Mouse (Mus musculus): Measurements from ENCODE around the gene Ptges3.
"Not testable (repeated sequence)": the region's sequence is repeated elsewhere in the genome, so short reads cannot be mapped to it uniquely, and the experiment has no call there.

The Ptges3 gene

GRCm38 (mm10) chr10:128059207-128059981 is 640 bp downstream of the Ptges3 start:
- peak; percentile 47 for DNase-seq (ENCODE audit: low read depth, low spot score)

DNA sequence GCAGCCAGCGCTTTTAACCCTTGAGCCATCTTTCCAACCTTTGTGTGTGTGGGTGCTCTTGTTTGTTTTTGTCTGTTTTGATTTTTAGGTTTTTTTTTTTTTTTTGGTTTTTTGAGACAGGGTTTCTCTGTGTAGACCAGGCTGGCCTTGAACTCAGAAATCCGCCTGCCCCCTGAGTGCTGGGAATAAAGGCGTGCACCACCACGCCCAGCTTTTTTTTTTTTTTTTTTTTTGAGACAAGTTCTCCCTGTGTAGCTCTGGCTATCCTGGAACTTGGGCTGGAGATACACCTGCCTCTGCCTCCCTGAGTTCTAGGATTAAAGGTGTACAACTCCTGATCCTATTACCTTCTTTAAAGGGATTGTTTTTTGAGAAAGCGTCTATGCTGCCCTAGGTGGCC is 2.4 kb downstream of the Ptges3 start:
- no peak for DNase-seq (ENCODE audit: low read depth, low spot score)

GRCm38 (mm10) chr10:128062221-128062989 is 3.7 kb downstream of the Ptges3 start:
- DNase-seq (ENCODE audit: low read depth, low spot score), result no peak

DNA sequence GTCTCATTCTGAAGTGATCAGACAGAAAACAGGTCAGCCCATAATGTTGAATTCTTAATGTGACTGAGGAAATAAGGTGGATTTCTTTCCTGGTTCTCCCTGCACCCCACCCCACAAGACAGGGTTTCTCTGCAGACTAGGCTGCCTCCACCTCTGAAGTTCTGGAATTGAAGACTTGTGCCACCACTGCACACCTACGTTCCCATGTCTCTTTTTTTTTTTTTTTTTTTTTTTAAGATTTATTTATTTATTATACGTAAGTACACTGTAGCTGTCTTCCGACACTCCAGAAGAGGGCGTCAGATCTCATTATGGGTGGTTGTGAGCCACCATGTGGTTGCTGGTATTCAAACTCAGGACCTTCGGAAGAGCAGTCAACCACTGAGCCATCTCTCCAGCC is 7.3 kb downstream of the Ptges3 start:
- DNase-seq (ENCODE audit: low read depth, low spot score), result no peak

GRCm38 (mm10) chr10:128069201-128069600 is 10.4 kb downstream of the Ptges3 start:
- DNase-seq (ENCODE audit: low read depth, low spot score), result no peak

DNA sequence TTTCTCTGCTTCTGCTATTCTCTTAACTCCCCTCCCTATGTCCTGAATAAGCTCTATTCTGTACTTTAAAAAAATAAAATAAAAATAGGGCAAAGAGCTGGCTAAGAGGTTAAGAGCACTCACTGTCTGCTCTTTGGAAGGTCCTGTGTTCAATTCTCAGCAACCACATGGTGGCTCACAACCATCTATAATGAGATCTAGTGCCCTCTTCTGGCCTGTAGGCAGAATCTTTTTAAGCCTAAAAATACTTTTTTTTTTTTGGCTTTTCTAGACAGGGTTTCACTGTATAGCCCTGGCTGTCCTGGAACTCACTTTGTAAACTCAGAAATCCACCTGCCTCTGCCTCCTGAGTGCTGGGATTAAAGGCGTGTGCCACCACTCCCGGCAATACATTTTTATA is 11.7 kb downstream of the Ptges3 start:
- DNase-seq (ENCODE audit: low read depth, low spot score), result peak; percentile 45

DNA sequence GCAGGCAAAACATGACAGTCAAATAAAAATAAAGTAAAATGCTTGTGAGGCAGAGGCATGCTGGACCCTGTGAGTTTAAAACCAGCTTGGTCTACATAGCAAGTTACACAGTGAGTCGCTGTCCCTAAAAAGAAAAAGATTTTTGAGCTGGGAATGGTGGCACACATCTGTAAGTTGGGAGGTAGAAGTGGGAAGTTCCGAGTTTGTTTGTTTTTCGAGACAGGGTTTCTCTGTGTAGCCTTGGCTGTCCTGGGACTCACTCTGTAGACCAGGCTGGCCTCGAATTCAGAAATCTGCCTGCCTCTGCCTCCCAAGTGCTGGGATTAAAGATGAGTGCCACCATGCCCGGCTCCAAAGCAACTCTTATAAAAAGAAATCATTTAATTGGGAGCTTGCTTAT is 19.5 kb downstream of the Ptges3 start:
- not testable (repeated sequence) for DNase-seq (ENCODE audit: low read depth, low spot score)

- DNase-seq (ENCODE audit: low read depth, low spot score), result no peak
Observed at GRCm38 (mm10) chr10:128080496-128080895, 21.7 kb downstream of the Ptges3 start.

- DNase-seq (ENCODE audit: low read depth, low spot score), result no peak
Observed at GRCm38 (mm10) chr10:128081807-128082476, 23.2 kb downstream of the Ptges3 start.

GRCm38 (mm10) chr10:128082477-128082808 is 23.7 kb downstream of the Ptges3 start:
- DNase-seq (ENCODE audit: low read depth, low spot score), result no peak

DNA sequence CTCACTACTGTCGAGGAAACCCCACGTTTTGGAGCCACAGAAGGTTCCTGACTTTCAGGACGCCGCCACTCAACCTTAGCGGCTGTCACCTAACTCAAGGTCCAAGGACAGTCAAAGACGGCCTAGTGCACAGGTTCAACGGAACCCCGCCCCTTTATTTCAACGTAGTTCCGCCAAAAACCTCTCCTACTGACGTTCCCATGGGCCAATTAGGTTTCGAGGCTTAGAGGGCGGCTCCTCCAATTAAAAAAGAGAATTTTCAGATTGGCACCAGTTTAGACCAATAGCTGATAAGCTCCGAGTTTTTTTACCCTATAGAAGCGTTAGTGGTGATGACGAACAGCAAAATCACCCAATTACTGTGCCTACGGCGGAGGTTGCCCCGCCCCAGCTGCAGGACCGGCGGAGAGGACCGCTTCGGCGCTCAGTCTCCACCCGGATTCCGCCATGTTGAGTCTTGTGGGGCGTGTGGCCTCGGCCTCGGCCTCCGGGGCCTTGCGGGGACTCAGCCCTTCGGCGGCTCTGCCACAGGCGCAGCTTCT is 24.2 kb downstream of the Ptges3 start, which contains the start of gene Atp5b:
Atp5b (plus strand) TSS at position 394 of the 542 bp plus-strand sequence.
- peak; percentile 99 for DNase-seq (ENCODE audit: low read depth, low spot score)

GRCm38 (mm10) chr10:128083688-128084087 is 24.9 kb downstream of the Ptges3 start:
- DNase-seq (ENCODE audit: low read depth, low spot score), result no peak

GRCm38 (mm10) chr10:128084160-128084559 is 25.4 kb downstream of the Ptges3 start:
- DNase-seq (ENCODE audit: low read depth, low spot score), result no peak

DNA sequence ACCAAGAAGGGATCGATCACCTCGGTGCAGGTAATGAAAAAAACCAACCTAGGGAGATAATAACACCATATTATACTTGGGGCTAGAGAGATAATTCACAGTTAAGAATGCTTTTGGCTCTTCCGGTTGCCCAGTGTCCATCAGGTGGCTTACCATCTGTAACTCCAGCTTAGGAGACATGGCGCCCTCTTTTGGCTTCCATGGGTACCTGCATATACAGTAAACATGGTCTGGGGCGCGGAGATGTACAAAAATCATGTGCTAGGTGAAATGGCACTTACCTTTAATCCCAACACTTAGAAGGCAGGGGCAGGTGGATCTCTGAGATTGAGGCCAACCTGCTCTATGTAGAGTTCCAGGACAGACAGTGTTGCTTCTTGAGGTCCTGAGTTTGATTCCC is 27.6 kb downstream of the Ptges3 start:
- DNase-seq (ENCODE audit: low read depth, low spot score), result peak; percentile 78

DNA sequence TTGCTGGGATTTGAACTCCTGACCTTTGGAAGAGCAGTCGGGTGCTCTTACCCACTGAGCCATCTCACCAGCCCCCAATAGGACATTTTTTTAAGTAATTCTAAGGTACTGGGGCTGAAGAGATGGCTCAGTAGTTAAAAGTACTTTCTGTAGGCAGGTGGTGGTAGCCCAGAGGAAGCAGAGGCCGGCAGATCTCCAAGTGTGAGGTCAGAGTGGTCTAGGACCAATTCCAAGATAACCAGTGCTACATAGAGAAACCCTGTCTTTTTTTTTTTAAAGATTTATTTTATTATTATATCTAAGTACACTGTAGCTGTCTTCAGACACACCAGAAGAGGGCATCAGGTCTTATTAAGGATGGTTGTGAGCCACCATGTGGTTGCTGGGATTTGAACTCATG is 28.5 kb downstream of the Ptges3 start:
- not testable (repeated sequence) for DNase-seq (ENCODE audit: low read depth, low spot score)

DNA sequence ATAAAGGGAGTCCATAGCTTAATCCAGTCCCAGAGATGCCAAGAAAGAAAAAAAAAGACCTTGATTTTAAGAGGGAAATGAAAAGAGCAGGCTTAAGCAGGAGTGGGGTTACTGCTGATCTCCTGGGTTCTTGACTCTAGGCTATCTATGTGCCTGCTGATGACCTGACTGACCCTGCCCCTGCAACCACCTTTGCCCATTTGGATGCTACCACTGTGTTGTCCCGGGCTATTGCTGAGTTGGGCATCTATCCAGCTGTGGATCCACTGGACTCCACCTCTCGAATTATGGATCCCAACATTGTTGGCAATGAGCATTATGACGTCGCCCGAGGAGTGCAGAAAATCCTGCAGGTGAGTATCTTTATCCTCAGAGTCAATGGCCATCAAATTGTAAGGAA is 29.4 kb downstream of the Ptges3 start:
- DNase-seq (ENCODE audit: low read depth, low spot score), result no peak

GRCm38 (mm10) chr10:128089842-128090241 is 31.1 kb downstream of the Ptges3 start:
- DNase-seq (ENCODE audit: low read depth, low spot score), result no peak

- DNase-seq (ENCODE audit: low read depth, low spot score), result peak; percentile 93
Observed at GRCm38 (mm10) chr10:128090651-128091563, 32.2 kb downstream of the Ptges3 start.

- DNase-seq (ENCODE audit: low read depth, low spot score), result peak; percentile 47
Observed at GRCm38 (mm10) chr10:128091564-128092505, 33.1 kb downstream of the Ptges3 start, which contains the start of gene Baz2a. TSS of gene Baz2a (plus strand) at chr10:128091577.

Data from ES-CJ7 (cell line).